Mouse (Mus musculus): Measurements from ENCODE around the gene Ythdf1.

The Ythdf1 gene

GRCm38 (mm10) chr2:180910928-180911327 lies 9.8 kb downstream of the Ythdf1 start:
- DNase-seq (ENCODE audit: low spot score in 2 of 2): no peak

- no peak for DNase-seq (ENCODE audit: low spot score in 2 of 2)
Measured at GRCm38 (mm10) chr2:180905556-180906221, 15.1 kb downstream of the Ythdf1 start.

GRCm38 (mm10) chr2:180904435-180905208 lies 16.1 kb downstream of the Ythdf1 start:
- DNase-seq (ENCODE audit: low spot score in 2 of 2): no peak

GRCm38 (mm10) chr2:180902086-180902485 lies 18.7 kb downstream of the Ythdf1 start:
- DNase-seq (ENCODE audit: low spot score in 2 of 2): no peak

GRCm38 (mm10) chr2:180897857-180898256 lies 22.9 kb downstream of the Ythdf1 start:
- no peak for DNase-seq (ENCODE audit: low spot score in 2 of 2)

- DNase-seq (ENCODE audit: low spot score in 2 of 2): peak in 1 of 2 experiments; percentile 47
Measured at GRCm38 (mm10) chr2:180896819-180897625, 23.7 kb downstream of the Ythdf1 start.

- no peak for DNase-seq (ENCODE audit: low spot score in 2 of 2)
Measured at GRCm38 (mm10) chr2:180895837-180896525, 24.8 kb downstream of the Ythdf1 start.

GRCm38 (mm10) chr2:180895321-180895720 lies 25.4 kb downstream of the Ythdf1 start:
- no peak for DNase-seq (ENCODE audit: low spot score in 2 of 2)

- DNase-seq (ENCODE audit: low spot score in 2 of 2): peak; percentile 85 to 87
Measured at GRCm38 (mm10) chr2:180894734-180895133, 26.0 kb downstream of the Ythdf1 start.

GRCm38 (mm10) chr2:180894029-180894623 lies 26.6 kb downstream of the Ythdf1 start:
- no peak for DNase-seq (ENCODE audit: low spot score in 2 of 2)

GRCm38 (mm10) chr2:180893537-180894028 lies 27.2 kb downstream of the Ythdf1 start:
- DNase-seq (ENCODE audit: low spot score in 2 of 2): no peak

- DNase-seq (ENCODE audit: low spot score in 2 of 2): peak; percentile 88 to 91
Measured at GRCm38 (mm10) chr2:180892841-180893521, 27.8 kb downstream of the Ythdf1 start.

- DNase-seq (ENCODE audit: low spot score in 2 of 2): no peak
Measured at GRCm38 (mm10) chr2:180891835-180892323, 28.9 kb downstream of the Ythdf1 start.

GRCm38 (mm10) chr2:180891075-180891834 lies 29.5 kb downstream of the Ythdf1 start:
- DNase-seq (ENCODE audit: low spot score in 2 of 2): peak; percentile 69

- DNase-seq (ENCODE audit: low spot score in 2 of 2): no peak
Measured at GRCm38 (mm10) chr2:180890422-180891074, 30.2 kb downstream of the Ythdf1 start.

GRCm38 (mm10) chr2:180889921-180890280 lies 30.8 kb downstream of the Ythdf1 start:
- DNase-seq (ENCODE audit: low spot score in 2 of 2): no peak

- DNase-seq (ENCODE audit: low spot score in 2 of 2): no peak
Measured at GRCm38 (mm10) chr2:180889271-180889920, 31.4 kb downstream of the Ythdf1 start.

- DNase-seq (ENCODE audit: low spot score in 2 of 2): no peak
Measured at GRCm38 (mm10) chr2:180885270-180885669, 35.5 kb downstream of the Ythdf1 start.

GRCm38 (mm10) chr2:180881281-180881680 lies 39.5 kb downstream of the Ythdf1 start:
- no peak for DNase-seq (ENCODE audit: low spot score in 2 of 2)
